Comparison of ENCODE assay signal across 8 mouse cellular contexts in genomic region chr11:115187224-115187639, GRCm38 (mm10). TPM values are rescaled to one million over a fixed set of nuclear protein-coding genes. Genes with fewer than 3 reads are reported as not detected.
DNase-seq lines count a peak whose midpoint lies in the region; ATAC-seq and TF ChIP-seq lines count a peak whose summit lies in the region.

Tmem104 (plus strand) TSS chr11:115187487.

- 1% methylated on average over 39 of the region's 39 CpGs for WGBS in forebrain, embryonic 11.5 days
- under 1% methylated on average over 39 of the region's 39 CpGs for WGBS in heart, embryonic 16.5 days
- WGBS in liver, embryonic 16.5 days (ENCODE audit: insufficient replicate concordance): under 1% methylated on average over 38 of the region's 39 CpGs
- WGBS in neural tube, embryonic 13.5 days: under 1% methylated on average over 39 of the region's 39 CpGs

- H3K27ac ChIP-seq in CH12.LX (ENCODE audit: insufficient read depth, low read depth): peak within 1 kb of the TSS; percentile 57
- peak within 1 kb of the TSS; percentile 46; the same call in 1 of the 2 replicates for H3K27ac ChIP-seq in forebrain, embryonic 11.5 days (ENCODE audit: low read depth, low read length)
- peak within 1 kb of the TSS; percentile 83 for H3K27ac ChIP-seq in heart, embryonic 16.5 days (ENCODE audit: low read length)
- H3K27ac ChIP-seq in liver, embryonic 16.5 days (ENCODE audit: low read length): peak within 1 kb of the TSS; percentile 76
- H3K27ac ChIP-seq in neural tube, embryonic 13.5 days (replicated peaks): peak within 1 kb of the TSS; percentile 83
- peak within 1 kb of the TSS; percentile 68 for H3K27ac ChIP-seq in testis, adult 2 months (ENCODE audit: control insufficient read depth, insufficient read depth, low read depth, low read length)

- in situ Hi-C loops in CH12.LX (cut with MboI; ENCODE audit: low pct_ligation_motif_present, low pct_unique_long_range_greater_than_20kb, low sequenced_read_pairs): no loop called here

- TF ChIP-seq CTCF in CH12.LX (conservative IDR thresholded peaks at IDR 0.05 in 1 of 2, IDR thresholded peaks at IDR 0.05 in 1 of 2; ENCODE audit: low read depth in 2 of 2, low read length in 2 of 2): peak in 1 of 2 experiments; percentile 39; a peak in 2 of 4 replicates
- no peak for TF ChIP-seq CTCF in testis, adult 2 months (IDR thresholded peaks at IDR 0.05; ENCODE audit: control insufficient read depth, insufficient read depth, insufficient replicate concordance, low read depth, low read length)

- peak; percentile 89 for TF ChIP-seq POLR2A in CH12.LX (IDR thresholded peaks at IDR 0.05; ENCODE audit: low read depth, low read length)
- peak; percentile 73 for TF ChIP-seq POLR2A in testis, adult 2 months (IDR thresholded peaks at IDR 0.05; ENCODE audit: control insufficient read depth, low read depth, low read length)

- peak within 1 kb of the TSS; percentile 71 to 94 (median 82) for H3K4me3 ChIP-seq in CH12.LX (replicated peaks in 1 of 3; ENCODE audit: low read depth in 2 of 3, low read length in 2 of 3, poor library complexity in 1 of 3)
- H3K4me3 ChIP-seq in forebrain, embryonic 11.5 days (ENCODE audit: low read depth, low read length): peak within 1 kb of the TSS; percentile 42
- H3K4me3 ChIP-seq in heart, embryonic 16.5 days (ENCODE audit: low read length): peak within 1 kb of the TSS; percentile 70
- peak within 1 kb of the TSS; percentile 69 for H3K4me3 ChIP-seq in liver, embryonic 16.5 days (ENCODE audit: low read depth, low read length)
- peak within 1 kb of the TSS; percentile 68 for H3K4me3 ChIP-seq in neural tube, embryonic 13.5 days
- H3K4me3 ChIP-seq in testis, adult 2 months (ENCODE audit: control insufficient read depth, low read depth, low read length): peak within 1 kb of the TSS; percentile 93

- H3K9ac ChIP-seq in CH12.LX (ENCODE audit: insufficient read depth, low read depth): peak within 1 kb of the TSS; percentile 73
- H3K9ac ChIP-seq in forebrain, embryonic 11.5 days (ENCODE audit: low read length): peak within 1 kb of the TSS; percentile 57
- peak within 1 kb of the TSS; percentile 82 for H3K9ac ChIP-seq in heart, embryonic 16.5 days (ENCODE audit: low read length)
- peak within 1 kb of the TSS; percentile 67 for H3K9ac ChIP-seq in liver, embryonic 16.5 days (ENCODE audit: low read depth, low read length)
- H3K9ac ChIP-seq in neural tube, embryonic 13.5 days: peak within 1 kb of the TSS; percentile 89

- dilution Hi-C loops in CH12.LX (cut with MboI; ENCODE audit: extremely low pct_ligation_motif_present, extremely low pct_unique_long_range_greater_than_20kb, low sequenced_read_pairs): no loop called here

- DNase-seq in CH12.LX (ENCODE audit: extremely low read depth): peak; percentile 100
- peak; percentile 97 for DNase-seq in c-Kit-positive CD71-positive TER-119-negative erythroid progenitor cells, embryonic 14.5 days (ENCODE audit: low read depth)
- DNase-seq in forebrain, embryonic 11.5 days (ENCODE audit: low spot score): peak; percentile 100
- DNase-seq in kidney, postnatal 36 days: peak; percentile 99 to 100

- no peak for TF ChIP-seq EP300 in CH12.LX (IDR thresholded peaks at IDR 0.05; ENCODE audit: low read length)

- H3K27me3 ChIP-seq in CH12.LX (replicated peaks): no peaks in the 10 kb centered on the region
- no peaks in the 10 kb centered on the region for H3K27me3 ChIP-seq in forebrain, embryonic 11.5 days (ENCODE audit: control insufficient read depth, insufficient read depth, low read length)
- H3K27me3 ChIP-seq in heart, embryonic 16.5 days (ENCODE audit: control insufficient read depth, insufficient read depth, low read length): no peaks in the 10 kb centered on the region
- no peaks in the 10 kb centered on the region for H3K27me3 ChIP-seq in liver, embryonic 16.5 days (ENCODE audit: control insufficient read depth, insufficient read depth, low read depth, low read length)
- no peaks in the 10 kb centered on the region for H3K27me3 ChIP-seq in neural tube, embryonic 13.5 days
- H3K27me3 ChIP-seq in testis, adult 2 months (ENCODE audit: control insufficient read depth, insufficient read depth, low read length): no peaks in the 10 kb centered on the region

- H3K36me3 ChIP-seq in CH12.LX (replicated peaks in 1 of 2; ENCODE audit: control insufficient read depth in 1 of 2, insufficient read depth in 1 of 2, low read length in 1 of 2): peaks cover 29 to 60% of the 10 kb centered on the region in 2 experiments
- H3K36me3 ChIP-seq in forebrain, embryonic 11.5 days (ENCODE audit: control insufficient read depth, insufficient read depth, low read length): no peaks in the 10 kb centered on the region
- H3K36me3 ChIP-seq in heart, embryonic 16.5 days (ENCODE audit: control insufficient read depth, insufficient read depth): peaks cover 3% of the 10 kb centered on the region; the same call in 1 of the 2 replicates
- H3K36me3 ChIP-seq in liver, embryonic 16.5 days (ENCODE audit: control insufficient read depth, insufficient read depth): no peaks in the 10 kb centered on the region
- peaks cover 16% of the 10 kb centered on the region; the same call in 1 of the 2 replicates for H3K36me3 ChIP-seq in neural tube, embryonic 13.5 days
- no peaks in the 10 kb centered on the region; the same call in none of the 2 replicates for H3K36me3 ChIP-seq in testis, adult 2 months (ENCODE audit: control insufficient read depth, insufficient read depth, low read length)

- peaks cover 12 to 44% of the 10 kb centered on the region in 2 experiments for H3K4me1 ChIP-seq in CH12.LX (ENCODE audit: control insufficient read depth in 1 of 2, insufficient read depth in 2 of 2)
- peaks cover 4% of the 10 kb centered on the region; the same call in 1 of the 2 replicates for H3K4me1 ChIP-seq in forebrain, embryonic 11.5 days (replicated peaks; ENCODE audit: control insufficient read depth, insufficient read depth, low read length)
- peaks cover 19% of the 10 kb centered on the region for H3K4me1 ChIP-seq in heart, embryonic 16.5 days (ENCODE audit: control insufficient read depth, insufficient read depth, low read length)
- peaks cover 30% of the 10 kb centered on the region for H3K4me1 ChIP-seq in liver, embryonic 16.5 days (ENCODE audit: control insufficient read depth, low read depth, low read length)
- peaks cover 21% of the 10 kb centered on the region for H3K4me1 ChIP-seq in neural tube, embryonic 13.5 days (replicated peaks)
- H3K4me1 ChIP-seq in testis, adult 2 months (ENCODE audit: control insufficient read depth, insufficient read depth, low read length): peaks cover 7% of the 10 kb centered on the region

- H3K4me2 ChIP-seq in CH12.LX (ENCODE audit: insufficient read depth, low read depth, poor library complexity, severe bottlenecking): peak within 1 kb of the TSS; percentile 83
- peak within 1 kb of the TSS; percentile 74 for H3K4me2 ChIP-seq in forebrain, embryonic 11.5 days (ENCODE audit: low read depth, low read length, severe bottlenecking)
- peak within 1 kb of the TSS; percentile 78 for H3K4me2 ChIP-seq in heart, embryonic 16.5 days (ENCODE audit: low read depth, low read length)
- peak within 1 kb of the TSS; percentile 82 for H3K4me2 ChIP-seq in liver, embryonic 16.5 days (ENCODE audit: low read depth, low read length)
- peak within 1 kb of the TSS; percentile 92 for H3K4me2 ChIP-seq in neural tube, embryonic 13.5 days

- H3K9me3 ChIP-seq in CH12.LX (replicated peaks; ENCODE audit: low read length): no peaks in the 10 kb centered on the region
- H3K9me3 ChIP-seq in forebrain, embryonic 11.5 days (ENCODE audit: control insufficient read depth, low read length): no peaks in the 10 kb centered on the region
- H3K9me3 ChIP-seq in heart, embryonic 16.5 days (replicated peaks; ENCODE audit: control insufficient read depth, low read length): no peaks in the 10 kb centered on the region
- no peaks in the 10 kb centered on the region for H3K9me3 ChIP-seq in liver, embryonic 16.5 days (replicated peaks; ENCODE audit: control insufficient read depth, low read length)
- no peaks in the 10 kb centered on the region for H3K9me3 ChIP-seq in neural tube, embryonic 13.5 days

- no peaks in the 10 kb centered on the region; the same call in 1 of the 2 replicates for H3K79me2 ChIP-seq in CH12.LX (replicated peaks; ENCODE audit: control insufficient read depth, extremely low read depth, insufficient read depth, poor library complexity, severe bottlenecking)

- ATAC-seq in forebrain, embryonic 11.5 days (replicated peaks; ENCODE audit: low FRiP score): peak; percentile 94
- ATAC-seq in heart, embryonic 16.5 days (replicated peaks; ENCODE audit: extremely low read depth, insufficient read depth, low FRiP score): peak; percentile 93
- peak; percentile 92 for ATAC-seq in liver, embryonic 16.5 days (ENCODE audit: low read depth)
- peak; percentile 92 for ATAC-seq in neural tube, embryonic 13.5 days (ENCODE audit: low read depth)

- peak; percentile 16 for TF ChIP-seq RAD21 in CH12.LX (IDR thresholded peaks at IDR 0.05; ENCODE audit: low read depth, low read length)

TF ChIP-seq in CH12.LX, 34 proteins besides CTCF, POLR2A, EP300 and RAD21 (continues in another document):
- TF ChIP-seq USF1 (IDR thresholded peaks at IDR 0.05; ENCODE audit: low read depth, low read length): peak; percentile 27; the same call in 1 of the 2 replicates
- peak; percentile 38; the same call in 1 of the 2 replicates for TF ChIP-seq SMC3 (IDR thresholded peaks at IDR 0.05; ENCODE audit: low read depth, low read length)
- no peak for TF ChIP-seq ZNF384 (IDR thresholded peaks at IDR 0.05; ENCODE audit: low read depth, low read length)
- TF ChIP-seq MXI1 (IDR thresholded peaks at IDR 0.05; ENCODE audit: low read depth, low read length): peak; percentile 94
- peak; percentile 92; the same call in 1 of the 2 replicates for TF ChIP-seq KAT2A (IDR thresholded peaks at IDR 0.05; ENCODE audit: insufficient replicate concordance, low read length)
- TF ChIP-seq IRF4 (IDR thresholded peaks at IDR 0.05; ENCODE audit: low read depth, low read length): peak; percentile 51; the same call in 1 of the 2 replicates
- TF ChIP-seq NELFE (IDR thresholded peaks at IDR 0.05; ENCODE audit: low read depth, low read length): peak; percentile 88
- no peak for TF ChIP-seq RCOR1 (conservative IDR thresholded peaks at IDR 0.05; ENCODE audit: low read depth, low read length)
- no peak for TF ChIP-seq ZC3H11A (IDR thresholded peaks at IDR 0.05; ENCODE audit: low read depth, low read length)
- TF ChIP-seq MAX (IDR thresholded peaks at IDR 0.05; ENCODE audit: low read length): 0 out of 2 replicates have a peak, but pooled peaks have one; percentile 69

RNA-seq across cellular contexts. Expression of gene Tmem104, which starts in this region (rescaled TPM):
- total RNA-seq in CH12.LX (2012; rRNA removed) (15.7 and 16.1 TPM in 2 replicates), CH12.LX (2014; rRNA removed) (1.6 and 3.5 TPM in 2 replicates)
- polyA plus RNA-seq in CH12.LX (2012; ENCODE audit: insufficient read length, low read depth): 10.3 and 10.8 TPM in 2 replicates
- polyA plus RNA-seq in forebrain, embryonic 11.5 days (2014; fragmentation: Nextera tagmentation; extraction: Ambion mirVana): 8.8 and 9.2 TPM in 2 replicates
- polyA plus RNA-seq in heart, embryonic 16.5 days (2015; fragmentation: Nextera tagmentation; extraction: Ambion mirVana): 6.6 and 7.1 TPM in 2 replicates
- polyA plus RNA-seq in liver, embryonic 16.5 days (2015; fragmentation: Nextera tagmentation; extraction: Ambion mirVana): 5.9 and 6.4 TPM in 2 replicates
- 11.6 and 11.8 TPM in 2 replicates for polyA plus RNA-seq in neural tube, embryonic 13.5 days (2015; fragmentation: Nextera tagmentation; extraction: Ambion mirVana)
- 7.5 and 9.0 TPM in 2 replicates for polyA plus RNA-seq in testis, adult 2 months (2012; rRNA removed)

Comparison
In these comparisons a context has a peak if more than half of its experiments do, and no peak if none do; other contexts are left out.
1. Peak in every context shown above with its lines: DNase-seq, ATAC-seq, H3K4me3 ChIP-seq and H3K27ac ChIP-seq.
2. H3K4me3 ChIP-seq: peak in every context shown above with its lines; median percentile 93 in testis, adult 2 months; 82 in CH12.LX; 70 in heart, embryonic 16.5 days; 69 in liver, embryonic 16.5 days; 68 in neural tube, embryonic 13.5 days; 42 in forebrain, embryonic 11.5 days.